Mouse (Mus musculus) NIH3T3 (cell line): Measurements from ENCODE around the gene Klhl42.

Experiments used
- DNase-seq: peaks from one replicate; pipeline ENCODE4 v3.0.0-alpha.2; 2012; ENCODE audit warnings: low read depth

The Klhl42 gene

DNA sequence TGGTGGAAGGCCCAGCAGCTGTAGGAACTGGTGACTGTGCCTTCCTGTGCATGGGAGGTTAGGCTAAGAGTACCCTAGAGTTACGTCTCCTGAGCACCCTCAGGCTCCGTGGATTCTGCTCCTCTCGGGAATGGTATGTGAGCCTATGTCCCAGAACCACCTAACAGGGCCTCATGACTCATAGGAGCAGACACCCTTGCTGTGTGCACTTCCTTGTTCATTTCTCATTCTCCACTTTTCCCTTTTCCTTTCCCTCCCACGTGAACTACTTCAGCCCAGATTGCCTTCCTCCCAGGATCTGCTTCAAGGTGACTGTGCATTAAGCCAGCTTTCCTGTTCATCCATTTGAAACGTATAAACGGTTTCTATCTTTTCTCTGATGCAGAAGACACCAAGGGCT is 59.9 kb downstream of the Klhl42 start:
- no peak for DNase-seq

- DNase-seq: no peak
Observed at GRCm38 (mm10) chr6:147151839-147152238, 60.7 kb downstream of the Klhl42 start.

GRCm38 (mm10) chr6:147155085-147155484 is 63.9 kb downstream of the Klhl42 start:
- no peak for DNase-seq

DNA sequence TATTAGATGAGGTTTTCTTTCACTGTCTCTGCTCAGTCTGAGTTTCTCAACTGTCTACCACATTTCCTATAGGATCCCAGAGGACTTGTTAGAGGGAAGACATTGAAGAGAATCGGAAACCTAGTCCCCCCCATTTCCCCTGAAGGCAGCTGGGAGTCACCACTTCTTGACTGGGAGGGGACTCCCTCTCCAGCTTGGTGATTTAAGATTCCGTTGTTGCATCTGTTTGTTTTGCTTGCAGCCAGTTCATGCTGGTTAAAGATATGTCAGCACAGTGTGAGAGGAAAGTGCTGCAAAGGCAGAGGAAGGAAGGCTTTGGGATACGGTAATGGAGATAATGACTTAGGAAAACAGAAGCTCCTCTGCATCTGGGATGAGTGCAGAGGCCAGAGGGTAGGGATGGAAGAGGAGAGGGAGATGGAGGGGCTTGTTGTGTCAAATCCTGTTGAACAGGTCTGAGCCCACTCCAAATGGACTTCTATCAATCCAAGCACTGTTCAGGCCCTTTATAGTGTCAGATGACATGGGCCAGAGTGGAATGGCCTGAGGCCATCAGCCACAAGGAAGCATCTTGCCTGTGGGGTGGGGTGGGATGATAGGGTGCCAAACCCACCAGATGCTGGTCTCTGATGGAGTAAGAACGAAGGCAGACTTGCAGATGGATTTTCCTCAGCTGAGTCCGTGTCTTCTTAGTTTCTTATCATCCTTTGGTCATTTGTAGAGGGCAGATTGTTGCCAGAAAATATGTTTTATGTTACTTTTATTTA is 70.8 kb downstream of the Klhl42 start:
- no peak for DNase-seq
